Mouse (Mus musculus) neural tube, embryonic 10.5 days (tissue): ENCODE measurements at regions not wholly inside any gene's neighbourhood (a gene's known extent, or its start where the extent isn't known, plus 50 kb on each side); places are given as distances from the start of the nearest gene placed in this dataset.

Experiments used
- DNase-seq: peaks from one replicate; pipeline ENCODE4 v3.0.0-alpha.2; 2017; ENCODE audit warnings: low spot score; ENCODE audit errors: extremely low spot score

- DNase-seq: no peak
These were observed 95.5 kb downstream of the 1700017N19Rik start for GRCm38 (mm10) chr10:100685748-100686147.

GRCm38 (mm10) chr10:100695944-100696343 is 105.7 kb downstream of the 1700017N19Rik start:
- no peak for DNase-seq

GRCm38 (mm10) chr10:100699206-100699605 is 108.9 kb downstream of the 1700017N19Rik start:
- no peak for DNase-seq

- DNase-seq: no peak
These were observed 110.3 kb downstream of the 1700017N19Rik start for GRCm38 (mm10) chr10:100700281-100701205.

- DNase-seq: no peak
These were observed 111.7 kb downstream of the 1700017N19Rik start for GRCm38 (mm10) chr10:100701938-100702337.

- DNase-seq: no peak
These were observed 125.9 kb downstream of the 1700017N19Rik start for GRCm38 (mm10) chr10:100716084-100716667.

GRCm38 (mm10) chr10:100718574-100718973 is 128.3 kb downstream of the 1700017N19Rik start:
- DNase-seq: no peak

- no peak for DNase-seq
These were observed 151.0 kb downstream of the 1700017N19Rik start for GRCm38 (mm10) chr10:100741269-100741668.

GRCm38 (mm10) chr10:100742065-100742464 is 151.8 kb downstream of the 1700017N19Rik start:
- peak; percentile 63 for DNase-seq

GRCm38 (mm10) chr10:100746151-100746550 is 155.9 kb downstream of the 1700017N19Rik start:
- no peak for DNase-seq

- no peak for DNase-seq
These were observed 164.7 kb downstream of the 1700017N19Rik start for GRCm38 (mm10) chr10:100754957-100755356.

- DNase-seq: no peak
These were observed 184.0 kb downstream of the 1700017N19Rik start for GRCm38 (mm10) chr10:100774252-100774651.

- no peak for DNase-seq
These were observed 201.9 kb downstream of the 1700017N19Rik start for GRCm38 (mm10) chr10:100792166-100792565.

- no peak for DNase-seq
These were observed 202.3 kb downstream of the 1700017N19Rik start for GRCm38 (mm10) chr10:100792569-100792968.

- DNase-seq: no peak
These were observed 205.1 kb downstream of the 1700017N19Rik start for GRCm38 (mm10) chr10:100795215-100795972.

- DNase-seq: no peak
These were observed 221.4 kb downstream of the 1700017N19Rik start for GRCm38 (mm10) chr10:100811639-100812038.

GRCm38 (mm10) chr10:100834794-100835193 is 244.5 kb downstream of the 1700017N19Rik start:
- no peak for DNase-seq

- DNase-seq: no peak
These were observed 262.9 kb downstream of the 1700017N19Rik start for GRCm38 (mm10) chr10:100853213-100853612.

- no peak for DNase-seq
These were observed 266.2 kb downstream of the 1700017N19Rik start for GRCm38 (mm10) chr10:100856509-100856908.

GRCm38 (mm10) chr10:100865501-100866181 is 275.4 kb downstream of the 1700017N19Rik start:
- DNase-seq: peak; percentile 26

- DNase-seq: no peak
These were observed 278.2 kb downstream of the 1700017N19Rik start for GRCm38 (mm10) chr10:100868360-100868916.
